Mouse (Mus musculus): Measurements from ENCODE around the gene Gins2. TPM values are rescaled to one million over a fixed set of nuclear protein-coding genes. Genes with fewer than 3 reads are reported as not detected.

Gins2 gene
- polyA plus RNA-seq, 1 experiment from 2014 or later: 65.3 TPM

GRCm38 (mm10) chr8:120594571-120594970 lies 5.5 kb upstream of the Gins2 start:
- H3K4me2 ChIP-seq (replicated peaks): no peak overlapping the region
- no peaks in the 10 kb centered on the region for H3K36me3 ChIP-seq
- no peak overlapping the region for H3K9ac ChIP-seq
- H3K4me1 ChIP-seq: peaks cover 20% of the 10 kb centered on the region
- ATAC-seq (ENCODE audit: low FRiP score): no peak
- no peaks in the 10 kb centered on the region for H3K9me3 ChIP-seq (replicated peaks)
- peaks cover 5% of the 10 kb centered on the region; the same call in 1 of the 2 replicates for H3K27me3 ChIP-seq
- H3K27ac ChIP-seq: no peak overlapping the region
- H3K4me3 ChIP-seq: no peak overlapping the region
- WGBS: 92% methylated on average over 5 of the region's 5 CpGs

GRCm38 (mm10) chr8:120591587-120592292 lies 2.6 kb upstream of the Gins2 start:
- H3K27me3 ChIP-seq: no peaks in the 10 kb centered on the region
- no peak for ATAC-seq (ENCODE audit: low FRiP score)
- WGBS: 76% methylated on average over 10 of the region's 10 CpGs
- H3K9me3 ChIP-seq (replicated peaks): no peaks in the 10 kb centered on the region
- no peak overlapping the region for H3K4me2 ChIP-seq (replicated peaks)
- no peaks in the 10 kb centered on the region for H3K36me3 ChIP-seq
- no peak overlapping the region for H3K27ac ChIP-seq
- H3K4me1 ChIP-seq: peaks cover 33% of the 10 kb centered on the region
- no peak overlapping the region for H3K4me3 ChIP-seq
- H3K9ac ChIP-seq: no peak overlapping the region; the same call in 1 of the 2 replicates

DNA sequence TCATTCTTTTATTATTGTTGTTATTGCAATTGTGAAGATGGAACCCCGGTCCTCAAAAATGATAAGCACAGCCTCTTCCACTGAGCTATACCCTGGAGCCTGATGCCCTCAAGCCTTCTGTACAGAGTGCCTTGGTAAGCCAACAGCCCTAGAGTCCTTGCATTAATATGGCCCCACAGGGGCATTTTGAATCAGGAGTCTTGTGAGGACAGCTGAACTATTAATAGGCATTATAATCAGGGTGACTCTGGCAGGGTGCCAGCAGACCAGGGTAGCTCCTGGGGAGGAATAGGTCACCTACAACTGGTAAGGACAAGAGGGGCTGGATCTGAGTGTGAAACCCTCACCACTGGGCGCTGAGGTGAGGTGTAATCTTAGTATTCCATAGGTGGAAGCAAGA lies 817 bp upstream of the Gins2 start:
- Histone ChIP-seq H3K9me3 (replicated peaks) (no peaks in the 10 kb centered on the region), H3K9ac (peak overlapping the region; percentile 54; the same call in 1 of the 2 replicates), H3K27ac (peak overlapping the region; percentile 64), H3K4me3 (peak overlapping the region; percentile 56), H3K4me1 (peaks cover 33% of the 10 kb centered on the region), H3K4me2 (replicated peaks) (peak overlapping the region; percentile 96), H3K36me3 (peaks cover 5% of the 10 kb centered on the region; the same call in 1 of the 2 replicates), H3K27me3 (no peaks in the 10 kb centered on the region)
- ATAC-seq (ENCODE audit: low FRiP score): no peak
- 61% methylated on average over 2 of the region's 2 CpGs for WGBS

DNA sequence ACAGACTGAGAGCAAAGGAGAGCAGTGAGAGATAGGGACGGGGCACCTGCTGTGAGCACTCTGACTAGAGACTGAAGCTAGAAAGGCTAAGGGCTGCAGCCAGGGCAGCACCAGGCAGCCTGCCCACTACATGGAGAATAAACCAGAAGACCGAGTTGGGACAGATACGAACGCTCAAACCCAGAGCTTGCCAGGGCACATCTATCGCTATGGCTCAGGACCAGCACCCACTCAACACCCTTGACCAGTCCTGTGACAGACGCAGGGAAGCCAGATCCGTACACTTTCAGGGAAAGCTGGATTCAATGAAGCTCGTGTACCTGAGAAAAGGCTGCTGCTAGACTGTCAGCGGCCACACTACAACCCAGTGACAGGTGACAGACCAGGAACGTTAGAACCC lies 3.6 kb downstream of the Gins2 start:
- no peak overlapping the region for H3K4me2 ChIP-seq (replicated peaks)
- peaks cover 26% of the 10 kb centered on the region for H3K4me1 ChIP-seq
- no peak overlapping the region; the same call in 1 of the 2 replicates for H3K9ac ChIP-seq
- H3K36me3 ChIP-seq: peaks cover 26% of the 10 kb centered on the region
- H3K9me3 ChIP-seq (replicated peaks): no peaks in the 10 kb centered on the region
- no peak overlapping the region for H3K27ac ChIP-seq
- H3K27me3 ChIP-seq: no peaks in the 10 kb centered on the region
- ATAC-seq (ENCODE audit: low FRiP score): no peak
- WGBS: 93% methylated on average over 10 of the region's 10 CpGs
- no peak overlapping the region for H3K4me3 ChIP-seq

- no peak for ATAC-seq (ENCODE audit: low FRiP score)
- Histone ChIP-seq H3K4me1 (0 out of 2 replicates have a peak, but pooled peaks cover 4% of the 10 kb centered on the region), H3K27me3 (no peaks in the 10 kb centered on the region), H3K4me3 (no peak overlapping the region), H3K36me3 (peaks cover 61% of the 10 kb centered on the region), H3K9ac (no peak overlapping the region), H3K9me3 (replicated peaks) (no peaks in the 10 kb centered on the region), H3K4me2 (replicated peaks) (no peak overlapping the region), H3K27ac (no peak overlapping the region)
- WGBS: 91% methylated on average over 8 of the region's 8 CpGs
Observed at GRCm38 (mm10) chr8:120581811-120582210, 7.3 kb downstream of the Gins2 start.

DNA sequence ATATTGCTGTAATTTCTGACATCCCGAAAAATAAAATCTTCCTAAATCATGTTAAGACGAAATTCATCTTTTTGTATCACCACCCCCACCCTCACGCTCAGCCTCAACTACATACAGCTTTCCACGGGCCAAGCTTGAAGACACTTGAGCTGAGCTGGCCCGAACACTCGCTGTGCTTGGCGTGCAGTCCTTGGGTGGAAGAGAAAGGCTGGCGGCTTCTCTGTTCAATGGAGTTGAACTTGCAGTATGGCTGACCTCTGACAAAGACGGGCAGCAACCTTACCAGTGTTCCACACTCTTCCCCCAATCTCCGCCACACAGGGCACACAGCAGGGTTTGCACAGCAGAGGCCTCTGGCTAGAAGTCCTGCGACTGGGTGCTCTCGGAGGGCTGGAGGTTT lies 7.8 kb downstream of the Gins2 start:
- peaks cover 6% of the 10 kb centered on the region; the same call in 1 of the 2 replicates for H3K4me1 ChIP-seq
- 94% methylated on average over 12 of the region's 12 CpGs for WGBS
- no peak overlapping the region for H3K9ac ChIP-seq
- H3K9me3 ChIP-seq (replicated peaks): no peaks in the 10 kb centered on the region
- H3K36me3 ChIP-seq: peaks cover 66% of the 10 kb centered on the region
- ATAC-seq (ENCODE audit: low FRiP score): no peak
- H3K27ac ChIP-seq: 0 out of 2 replicates have a peak overlapping the region, but pooled peaks have one; percentile 30
- H3K4me3 ChIP-seq: no peak overlapping the region
- no peaks in the 10 kb centered on the region for H3K27me3 ChIP-seq
- H3K4me2 ChIP-seq (replicated peaks): no peak overlapping the region

DNA sequence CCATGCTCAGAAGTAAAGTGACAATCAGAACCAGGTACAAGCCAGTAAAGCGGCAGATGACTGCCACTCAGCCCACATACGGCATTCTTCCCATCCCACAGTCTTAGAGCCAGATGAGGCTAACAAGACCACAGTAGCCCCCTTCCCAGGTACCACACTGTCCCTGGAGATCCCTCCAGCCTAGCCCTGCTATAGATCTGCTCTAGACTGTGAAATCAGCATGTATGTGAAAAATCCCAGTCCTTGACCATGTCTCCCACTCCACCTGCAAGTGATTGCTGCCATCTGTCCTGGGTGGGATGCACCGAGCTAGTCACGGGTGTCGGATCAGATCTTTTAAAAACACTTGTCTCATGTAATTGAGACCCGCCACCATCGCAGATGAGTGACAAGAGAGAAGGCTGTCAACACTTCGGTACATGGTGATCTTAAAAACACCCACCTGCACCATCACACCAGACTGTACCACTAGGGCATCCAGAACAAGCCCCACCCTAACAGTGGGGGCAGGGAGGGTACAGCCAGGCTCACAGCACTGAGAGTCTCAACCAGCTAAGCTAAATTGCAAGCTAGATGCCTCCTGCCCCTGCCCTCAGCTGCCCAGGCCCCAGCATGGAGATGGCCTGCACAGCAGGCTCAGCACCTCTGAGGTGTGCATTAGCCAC lies 8.6 kb downstream of the Gins2 start:
- no peak overlapping the region for H3K4me3 ChIP-seq
- H3K4me2 ChIP-seq (replicated peaks): no peak overlapping the region
- peaks cover 74% of the 10 kb centered on the region for H3K36me3 ChIP-seq
- H3K4me1 ChIP-seq: peaks cover 11% of the 10 kb centered on the region; the same call in 1 of the 2 replicates
- ATAC-seq (ENCODE audit: low FRiP score): no peak
- H3K9me3 ChIP-seq (replicated peaks): no peaks in the 10 kb centered on the region
- WGBS: 86% methylated on average over 8 of the region's 8 CpGs
- no peak overlapping the region for H3K27ac ChIP-seq
- H3K27me3 ChIP-seq: no peaks in the 10 kb centered on the region
- no peak overlapping the region for H3K9ac ChIP-seq

GRCm38 (mm10) chr8:120577821-120578220 lies 11.3 kb downstream of the Gins2 start:
- Histone ChIP-seq H3K4me2 (replicated peaks) (no peak overlapping the region), H3K9me3 (replicated peaks) (no peaks in the 10 kb centered on the region), H3K4me1 (peaks cover 27% of the 10 kb centered on the region), H3K36me3 (peaks cover 91% of the 10 kb centered on the region), H3K4me3 (no peak overlapping the region), H3K27me3 (no peaks in the 10 kb centered on the region), H3K27ac (peak overlapping the region; percentile 3; the same call in 1 of the 2 replicates), H3K9ac (no peak overlapping the region)
- 81% methylated on average over 17 of the region's 17 CpGs for WGBS
- ATAC-seq (ENCODE audit: low FRiP score): no peak

- H3K27ac ChIP-seq: 0 out of 2 replicates have a peak overlapping the region, but pooled peaks have one; percentile 9
- no peak for ATAC-seq (ENCODE audit: low FRiP score)
- no peak overlapping the region for H3K9ac ChIP-seq
- WGBS: 60% methylated on average over 9 of the region's 9 CpGs
- no peaks in the 10 kb centered on the region for H3K9me3 ChIP-seq (replicated peaks)
- H3K27me3 ChIP-seq: no peaks in the 10 kb centered on the region
- peaks cover 29% of the 10 kb centered on the region for H3K4me1 ChIP-seq
- H3K4me2 ChIP-seq (replicated peaks): no peak overlapping the region
- H3K4me3 ChIP-seq: no peak overlapping the region
- H3K36me3 ChIP-seq: peaks cover 98% of the 10 kb centered on the region
Observed at GRCm38 (mm10) chr8:120575801-120576200, 13.3 kb downstream of the Gins2 start.

- Histone ChIP-seq H3K4me3 (no peak overlapping the region), H3K4me1 (peaks cover 36% of the 10 kb centered on the region), H3K9ac (no peak overlapping the region), H3K9me3 (replicated peaks) (no peaks in the 10 kb centered on the region), H3K27me3 (no peaks in the 10 kb centered on the region), H3K4me2 (replicated peaks) (no peak overlapping the region), H3K36me3 (peaks cover 95% of the 10 kb centered on the region), H3K27ac (no peak overlapping the region)
- no peak for ATAC-seq (ENCODE audit: low FRiP score)
- WGBS: 79% methylated on average over 19 of the region's 19 CpGs
Observed at GRCm38 (mm10) chr8:120574941-120575340, 14.2 kb downstream of the Gins2 start.

DNA sequence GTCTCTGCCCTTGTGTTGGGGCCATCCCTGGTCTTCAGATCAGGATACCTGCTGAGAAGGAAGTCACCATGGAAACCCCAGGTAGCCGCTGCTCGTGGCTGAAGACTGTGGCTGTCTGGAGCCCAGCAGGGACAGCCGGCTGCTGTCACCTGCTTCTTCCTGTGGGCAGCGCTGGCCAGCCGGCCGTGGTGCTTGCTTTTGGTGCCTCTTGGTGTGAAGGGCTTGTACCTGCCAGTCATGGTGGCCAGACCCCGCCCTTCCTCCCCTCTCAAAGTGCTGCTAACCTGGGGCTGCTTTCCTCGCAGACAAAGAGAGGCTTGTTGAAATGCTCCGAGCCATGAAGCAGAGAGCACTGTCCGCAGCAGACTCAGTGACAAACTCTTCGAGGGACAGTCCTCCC lies 15.2 kb downstream of the Gins2 start:
- no peak overlapping the region for H3K4me3 ChIP-seq
- H3K27me3 ChIP-seq: no peaks in the 10 kb centered on the region
- no peak overlapping the region for H3K9ac ChIP-seq
- WGBS: 53% methylated on average over 11 of the region's 11 CpGs
- no peaks in the 10 kb centered on the region for H3K9me3 ChIP-seq (replicated peaks)
- peaks cover 38% of the 10 kb centered on the region for H3K4me1 ChIP-seq
- peaks cover 96% of the 10 kb centered on the region for H3K36me3 ChIP-seq
- H3K27ac ChIP-seq: peak overlapping the region; percentile 23; the same call in 1 of the 2 replicates
- H3K4me2 ChIP-seq (replicated peaks): no peak overlapping the region
- no peak for ATAC-seq (ENCODE audit: low FRiP score)

GRCm38 (mm10) chr8:120572534-120572933 lies 16.6 kb downstream of the Gins2 start:
- H3K4me1 ChIP-seq: peaks cover 34% of the 10 kb centered on the region
- 76% methylated on average over 21 of the region's 21 CpGs for WGBS

More at GRCm38 (mm10) chr8:120572534-120572933, 16.6 kb downstream of the Gins2 start:
- no peaks in the 10 kb centered on the region for H3K27me3 ChIP-seq
- no peak overlapping the region for H3K9ac ChIP-seq
- H3K9me3 ChIP-seq (replicated peaks): no peaks in the 10 kb centered on the region
- H3K27ac ChIP-seq: no peak overlapping the region
- H3K4me2 ChIP-seq (replicated peaks): no peak overlapping the region
- no peak for ATAC-seq (ENCODE audit: low FRiP score)
- peaks cover 97% of the 10 kb centered on the region for H3K36me3 ChIP-seq
- H3K4me3 ChIP-seq: no peak overlapping the region
